Mouse (Mus musculus) heart, embryonic 13.5 days (tissue): ENCODE data around the gene Lsm4. TPM values are rescaled to one million over a fixed set of nuclear protein-coding genes. Genes with fewer than 3 reads are reported as not detected.

Source experiments
- ATAC-seq: fragments of 200-750 bp; cut with Nextera tagmentation; 2 replicates; pipeline ENCODE4 v1.8.0; 2017; ENCODE audit warnings: moderate TSS enrichment; ENCODE audit not compliant: insufficient number of reproducible peaks, low FRiP score, low TSS enrichment; ENCODE audit errors: extremely low read depth
- H3K27ac ChIP-seq: fragments of 300-500 bp; sonication (generic); replicated peaks from 2 replicates; pipeline ENCODE4 v1.5.1; 2015; ENCODE audit warnings: moderate library complexity, mild to moderate bottlenecking, inconsistent platforms
- H3K27me3 ChIP-seq: fragments of 300-500 bp; sonication (generic); replicated peaks from 2 replicates; pipeline ENCODE4 v1.6.1; 2015; ENCODE audit warnings: mild to moderate bottlenecking, inconsistent platforms
- H3K36me3 ChIP-seq: fragments of 300-500 bp; sonication (generic); 2 replicates; pipeline ENCODE4 v1.6.1; 2015; ENCODE audit warnings: mild to moderate bottlenecking, inconsistent platforms
- H3K4me1 ChIP-seq: fragments of 300-500 bp; sonication (generic); 2 replicates; pipeline ENCODE4 v1.6.1; 2015; ENCODE audit warnings: inconsistent platforms
- H3K4me2 ChIP-seq: fragments of 300-500 bp; sonication (generic); 2 replicates; pipeline ENCODE4 v1.6.1; 2015; ENCODE audit warnings: inconsistent platforms, mild to moderate bottlenecking, moderate library complexity
- H3K4me3 ChIP-seq: fragments of 300-500 bp; sonication (generic); 2 replicates; pipeline ENCODE4 v1.5.1; 2015; ENCODE audit warnings: moderate library complexity, mild to moderate bottlenecking, inconsistent platforms
- H3K9ac ChIP-seq: fragments of 300-500 bp; sonication (generic); 2 replicates; pipeline ENCODE4 v1.6.1; 2015; ENCODE audit warnings: inconsistent platforms, mild to moderate bottlenecking, moderate library complexity
- H3K9me3 ChIP-seq: fragments of 300-500 bp; sonication (generic); 2 replicates; pipeline ENCODE4 v1.6.1; 2016; ENCODE audit warnings: inconsistent platforms
- WGBS: fragments of 180-500 bp; shearing (Covaris S2); methylation state at CpG from one replicate; pipeline ENCODE4 v1.1.7; 2015; ENCODE audit warnings: mixed read lengths; 5-methylcytosine and 5-hydroxymethylcytosine counted together
- polyA plus RNA-seq: library from polyadenylated mRNA; unstranded; fragments of >200 nt; fragmentation: Nextera tagmentation; extraction: Ambion mirVana; gene quantifications from 2 replicates; pipeline ENCODE4 v1.2.1, GENCODE M21; 2015

Lsm4 gene
- polyA plus RNA-seq, 1 experiment from 2014 or later, result 269 TPM

DNA sequence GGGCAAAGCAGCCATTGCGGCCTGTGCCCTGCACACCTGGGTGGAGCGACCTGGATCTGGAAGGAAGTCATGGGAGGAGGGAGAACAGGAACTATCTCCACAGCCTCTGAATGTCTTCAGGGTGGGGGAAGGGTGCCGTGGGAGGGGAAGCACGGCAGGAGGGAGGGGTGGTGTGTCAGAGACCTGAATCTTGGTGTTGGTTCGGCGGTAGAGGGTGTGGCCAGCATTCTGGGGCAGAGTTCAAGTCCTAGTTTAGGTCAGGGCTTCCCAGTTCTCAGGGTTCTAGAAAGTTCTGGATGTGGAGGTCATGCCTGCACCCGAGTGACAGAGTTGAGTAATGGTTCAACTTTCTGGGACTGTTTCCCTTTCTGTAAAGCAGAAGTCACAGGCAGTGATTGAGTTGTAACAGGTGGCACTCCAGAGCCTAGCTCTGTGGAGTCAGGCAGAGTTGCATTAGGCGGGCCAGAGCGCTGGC lies 46.8 kb downstream of the Lsm4 start:
- Histone ChIP-seq H3K9ac (no peak overlapping the region), H3K27ac (no peak overlapping the region), H3K4me3 (no peak overlapping the region), H3K36me3 (no peaks in the 10 kb centered on the region), H3K4me1 (no peaks in the 10 kb centered on the region), H3K27me3 (peaks cover 60% of the 10 kb centered on the region), H3K9me3 (no peaks in the 10 kb centered on the region), H3K4me2 (no peak overlapping the region)
- WGBS, result 42% methylated on average over 9 of the region's 9 CpGs
- ATAC-seq, result no peak

DNA sequence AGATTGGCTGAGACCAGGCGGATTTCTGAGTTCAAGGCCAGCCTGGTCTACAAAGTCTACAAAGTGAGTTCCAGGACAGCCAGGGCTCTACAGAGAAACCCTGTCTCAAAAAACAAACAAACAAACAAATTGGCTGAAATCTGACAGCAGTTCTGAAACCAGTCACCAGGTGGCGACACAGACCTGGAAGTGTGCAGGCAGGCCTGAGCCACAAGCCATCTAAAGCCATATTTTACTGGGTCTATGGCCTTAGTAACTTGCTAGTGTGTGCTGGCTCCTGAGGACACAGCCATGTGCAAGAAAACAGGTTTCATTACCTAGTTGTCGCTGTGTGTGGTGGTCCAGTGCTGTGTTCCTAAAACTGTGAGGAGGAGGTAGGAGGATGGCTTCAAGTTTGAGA lies 47.7 kb downstream of the Lsm4 start:
- no peak for ATAC-seq
- WGBS, result under 1% methylated on average over 3 of the region's 3 CpGs
- no peaks in the 10 kb centered on the region for H3K9me3 ChIP-seq
- H3K4me3 ChIP-seq, result no peak overlapping the region
- H3K4me1 ChIP-seq, result no peaks in the 10 kb centered on the region
- no peak overlapping the region for H3K27ac ChIP-seq
- no peak overlapping the region for H3K4me2 ChIP-seq
- peaks cover 64% of the 10 kb centered on the region for H3K27me3 ChIP-seq
- H3K9ac ChIP-seq, result no peak overlapping the region
- no peaks in the 10 kb centered on the region for H3K36me3 ChIP-seq

GRCm38 (mm10) chr8:70721601-70722000 lies 48.6 kb downstream of the Lsm4 start:
- Histone ChIP-seq H3K27ac (no peak overlapping the region), H3K4me1 (no peaks in the 10 kb centered on the region), H3K36me3 (no peaks in the 10 kb centered on the region), H3K9ac (no peak overlapping the region), H3K9me3 (no peaks in the 10 kb centered on the region), H3K27me3 (peaks cover 70% of the 10 kb centered on the region), H3K4me3 (no peak overlapping the region), H3K4me2 (no peak overlapping the region)
- 80% methylated on average over 8 of the region's 8 CpGs for WGBS
- no peak for ATAC-seq

- Histone ChIP-seq H3K9ac (0 out of 2 replicates have a peak within 1 kb of the TSS, but pooled peaks have one; percentile 40), H3K4me2 (no peak within 1 kb of the TSS), H3K4me1 (no peaks in the 10 kb centered on the region), H3K27ac (no peak within 1 kb of the TSS), H3K9me3 (no peaks in the 10 kb centered on the region), H3K4me3 (no peak within 1 kb of the TSS), H3K36me3 (no peaks in the 10 kb centered on the region), H3K27me3 (peaks cover 69% of the 10 kb centered on the region)
- ATAC-seq, result no peak
- WGBS, result 51% methylated on average over 7 of the region's 7 CpGs
Measured at GRCm38 (mm10) chr8:70723486-70724210, 50.6 kb downstream of the Lsm4 start, which contains the start of gene Pde4c. TSS of gene Pde4c (plus strand) at chr8:70723720.

DNA sequence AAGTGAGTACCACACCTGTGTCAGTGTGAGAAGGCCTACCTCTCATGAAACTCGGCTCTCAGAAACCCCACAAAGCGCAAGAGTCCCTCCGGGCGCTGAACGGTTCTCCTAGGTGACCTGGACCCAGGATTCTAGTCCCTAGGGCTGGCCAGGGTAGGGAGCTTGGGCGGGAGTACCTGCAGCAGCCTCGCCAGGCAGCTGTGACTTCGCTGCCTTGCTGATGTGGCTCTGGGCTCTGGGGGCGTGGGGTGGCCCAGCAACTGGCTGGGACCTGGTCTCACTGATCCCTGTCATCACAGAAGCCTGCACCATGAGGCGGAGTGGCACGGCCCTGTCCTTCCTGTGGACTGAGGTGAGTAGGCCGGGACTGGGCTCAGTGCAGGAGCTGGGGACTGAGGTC lies 51.2 kb downstream of the Lsm4 start:
- Histone ChIP-seq H3K36me3 (no peaks in the 10 kb centered on the region), H3K9me3 (no peaks in the 10 kb centered on the region), H3K4me2 (no peak overlapping the region), H3K9ac (no peak overlapping the region), H3K4me3 (no peak overlapping the region), H3K4me1 (no peaks in the 10 kb centered on the region), H3K27ac (no peak overlapping the region), H3K27me3 (peaks cover 69% of the 10 kb centered on the region)
- no peak for ATAC-seq
- WGBS, result 74% methylated on average over 12 of the region's 12 CpGs

DNA sequence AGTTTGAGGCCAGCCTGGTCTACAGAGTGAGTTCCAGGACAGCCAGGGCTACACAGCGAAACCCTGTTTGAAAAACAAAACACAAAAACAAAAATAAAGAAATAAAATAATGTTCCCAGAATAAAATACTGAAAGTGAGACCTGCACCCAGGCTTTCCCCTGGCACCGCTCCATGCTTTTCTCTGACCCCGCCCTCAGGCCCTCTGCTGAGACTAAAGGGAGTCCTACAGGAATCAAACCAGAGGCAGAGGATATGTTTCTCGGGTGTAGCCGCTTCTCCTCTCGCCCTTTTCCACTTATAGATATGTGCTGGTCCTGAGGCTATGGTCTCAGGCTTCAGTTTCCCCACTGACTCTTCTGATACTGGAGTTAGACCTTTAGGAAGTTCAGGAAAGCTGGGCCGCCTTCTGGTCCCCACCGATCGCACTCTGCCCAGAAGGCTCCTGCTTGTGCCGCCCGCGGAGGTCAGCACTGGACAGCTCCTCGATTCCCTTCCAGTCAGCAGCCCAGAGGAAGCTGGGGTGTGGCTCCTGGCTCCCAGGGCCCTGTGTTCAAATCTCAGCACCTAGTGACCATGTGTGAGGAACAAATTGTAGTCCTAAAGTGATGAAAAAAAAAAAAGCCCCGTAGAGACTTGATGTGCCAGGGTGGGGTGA lies 52.9 kb downstream of the Lsm4 start:
- ATAC-seq, result no peak
- H3K9ac ChIP-seq, result no peak overlapping the region
- no peaks in the 10 kb centered on the region for H3K9me3 ChIP-seq
- H3K36me3 ChIP-seq, result no peaks in the 10 kb centered on the region
- H3K27ac ChIP-seq, result no peak overlapping the region
- H3K4me1 ChIP-seq, result peaks cover 6% of the 10 kb centered on the region
- no peak overlapping the region for H3K4me3 ChIP-seq
- H3K27me3 ChIP-seq, result peaks cover 77% of the 10 kb centered on the region
- no peak overlapping the region for H3K4me2 ChIP-seq
- 23% methylated on average over 14 of the region's 14 CpGs for WGBS

- H3K4me1 ChIP-seq, result peaks cover 6% of the 10 kb centered on the region
- no peak overlapping the region for H3K9ac ChIP-seq
- H3K4me3 ChIP-seq, result no peak overlapping the region
- 45% methylated on average over 11 of the region's 11 CpGs for WGBS
- H3K27ac ChIP-seq, result no peak overlapping the region
- no peaks in the 10 kb centered on the region for H3K9me3 ChIP-seq
- H3K27me3 ChIP-seq, result peaks cover 82% of the 10 kb centered on the region
- no peak overlapping the region for H3K4me2 ChIP-seq
- no peaks in the 10 kb centered on the region for H3K36me3 ChIP-seq
- ATAC-seq, result no peak
Measured at GRCm38 (mm10) chr8:70726721-70727120, 53.7 kb downstream of the Lsm4 start.

Other genes starting within 250 kb of the Lsm4 start
- gene Crtc1, start 233.7 kb upstream of the Lsm4 start, polyA plus RNA-seq, result 9.7 and 12.4 TPM in 2 replicates
- 11.2 and 12.4 TPM in 2 replicates for gene Klhl26, start 196.3 kb upstream of the Lsm4 start, polyA plus RNA-seq
- 0.45 and 0.76 TPM in 2 replicates for gene Tmem59l, start 185.9 kb upstream of the Lsm4 start, polyA plus RNA-seq
- 3.7 and 5.5 TPM in 2 replicates for gene Crlf1, start 180.1 kb upstream of the Lsm4 start, polyA plus RNA-seq
- 116 and 125 TPM in 2 replicates for gene Rex1bd, start 166.5 kb upstream of the Lsm4 start, polyA plus RNA-seq
- gene Uba52, start 162.4 kb upstream of the Lsm4 start, polyA plus RNA-seq, result 842 and 891 TPM in 2 replicates
- gene Fkbp8, start 145.5 kb upstream of the Lsm4 start, polyA plus RNA-seq, result 240 and 251 TPM in 2 replicates
- 65.8 and 71.2 TPM in 2 replicates for gene Kxd1, start 145.3 kb upstream of the Lsm4 start, polyA plus RNA-seq
- 11.6 and 12.5 TPM in 2 replicates for gene Ell, start 133.8 kb upstream of the Lsm4 start, polyA plus RNA-seq
- gene Isyna1, start 78.9 kb upstream of the Lsm4 start, polyA plus RNA-seq, result 135 and 145 TPM in 2 replicates
- gene Ssbp4, start 64.4 kb upstream of the Lsm4 start, polyA plus RNA-seq, result 63.3 and 70.9 TPM in 2 replicates
- 1.5 and 2.7 TPM in 2 replicates for gene Lrrc25, start 57.1 kb upstream of the Lsm4 start, polyA plus RNA-seq
- gene Gdf15, start 40.8 kb upstream of the Lsm4 start, polyA plus RNA-seq, result 0.86 and 1.2 TPM in 2 replicates
- gene Pgpep1, start 12.9 kb upstream of the Lsm4 start, polyA plus RNA-seq, result 33.7 and 37.3 TPM in 2 replicates
- 68.6 and 76.9 TPM in 2 replicates for gene Jund, start 25.7 kb downstream of the Lsm4 start, polyA plus RNA-seq
- gene Iqcn, start 30.2 kb downstream of the Lsm4 start, polyA plus RNA-seq, result not detected in 2 replicates
- gene Gm3336, start 45.3 kb downstream of the Lsm4 start, polyA plus RNA-seq, result not detected in 2 replicates
- 0.14 TPM in 1 of 2 replicates, not detected in the other for gene Pde4c, start 50.5 kb downstream of the Lsm4 start, polyA plus RNA-seq
- gene Rab3a, start 81.4 kb downstream of the Lsm4 start, polyA plus RNA-seq, result 17.4 and 23.2 TPM in 2 replicates
- 41.6 and 48.4 TPM in 2 replicates for gene Mpv17l2, start 87.7 kb downstream of the Lsm4 start, polyA plus RNA-seq
- gene Pik3r2, start 103.5 kb downstream of the Lsm4 start, polyA plus RNA-seq, result 34.9 and 36.5 TPM in 2 replicates
- 5.6 and 6.7 TPM in 2 replicates for gene Mast3, start 131.8 kb downstream of the Lsm4 start, polyA plus RNA-seq
- gene Il12rb1, start 135.2 kb downstream of the Lsm4 start, polyA plus RNA-seq, result not detected in 2 replicates
- gene Arrdc2, start 166.5 kb downstream of the Lsm4 start, polyA plus RNA-seq, result 1.9 and 2.4 TPM in 2 replicates
- 1.5 TPM in 2 replicates for gene Kcnn1, start 190.0 kb downstream of the Lsm4 start, polyA plus RNA-seq
- 88.5 and 89.0 TPM in 2 replicates for gene Ccdc124, start 200.7 kb downstream of the Lsm4 start, polyA plus RNA-seq
- 0.06 and 0.09 TPM in 2 replicates for gene Slc5a5, start 219.5 kb downstream of the Lsm4 start, polyA plus RNA-seq
- gene Rpl18a, start 224.2 kb downstream of the Lsm4 start, polyA plus RNA-seq, result 3,040 and 3,097 TPM in 2 replicates
- 32.5 and 35.0 TPM in 2 replicates for gene Map1s, start 232.7 kb downstream of the Lsm4 start, polyA plus RNA-seq